Mouse (Mus musculus) embryonic fibroblast, embryonic 13.5 days (primary cell): ENCODE measurements around the gene Agbl4.

Experiments
- CTCF ChIP-seq: IDR thresholded peaks from 2 replicates; pipeline ENCODE4 v1.5.1; 2011; ENCODE audit warnings: mild to moderate bottlenecking, control low read depth, low read length, moderate library complexity, borderline replicate concordance; ENCODE audit not compliant: insufficient read depth
- POLR2A ChIP-seq: IDR thresholded peaks from 2 replicates; pipeline ENCODE4 v1.6.1; 2011; ENCODE audit warnings: low read depth, mild to moderate bottlenecking, control low read depth, low read length, moderate library complexity

GRCm38 (mm10) chr4:111504952-111505351 is 1107.5 kb downstream of the Agbl4 start:
- TF ChIP-seq CTCF = no peak
- no peak for TF ChIP-seq POLR2A
